Mouse (Mus musculus): ENCODE measurements around the gene Smap2. TPM values are rescaled to one million over a fixed set of nuclear protein-coding genes. Genes with fewer than 3 reads are reported as not detected.

The Smap2 gene
- polyA plus RNA-seq, 1 experiment: 14.1 TPM

DNA sequence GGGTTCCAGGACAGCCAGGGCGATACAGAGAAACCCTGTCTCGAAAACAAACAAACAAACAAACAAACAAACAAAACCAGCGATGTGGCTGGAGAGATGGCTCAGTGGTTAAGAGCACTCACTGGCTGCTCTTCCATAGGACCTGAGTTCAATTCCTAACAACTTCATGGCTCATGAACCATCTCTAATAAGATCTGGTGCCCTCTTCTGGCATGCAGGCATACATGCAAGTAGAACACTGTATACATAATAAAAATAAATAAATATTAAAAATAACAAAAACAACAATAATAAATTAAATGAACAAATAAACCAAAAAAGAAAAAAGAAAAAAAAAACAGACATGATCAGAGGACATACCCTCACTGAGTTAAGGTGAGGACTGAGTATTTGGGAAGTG is 12.6 kb upstream of the Smap2 start:
- H3K4me3 ChIP-seq (ENCODE audit: control insufficient read depth, low read depth, low read length): no peak overlapping the region
- H3K27ac ChIP-seq (ENCODE audit: control insufficient read depth, insufficient read depth, low read depth, low read length): no peak overlapping the region
- H3K4me1 ChIP-seq (ENCODE audit: control insufficient read depth, insufficient read depth, low read length): no peaks in the 10 kb centered on the region; the same call in 1 of the 2 replicates
- no peak for TF ChIP-seq POLR2A (IDR thresholded peaks at IDR 0.05; ENCODE audit: control insufficient read depth, low read depth, low read length)
- no peak for TF ChIP-seq CTCF (IDR thresholded peaks at IDR 0.05; ENCODE audit: control insufficient read depth, insufficient read depth, insufficient replicate concordance, low read depth, low read length)
- H3K27me3 ChIP-seq (ENCODE audit: control insufficient read depth, insufficient read depth, low read length): no peaks in the 10 kb centered on the region
- H3K36me3 ChIP-seq (ENCODE audit: control insufficient read depth, insufficient read depth, low read length): no peaks in the 10 kb centered on the region

- Histone ChIP-seq H3K4me1 (ENCODE audit: control insufficient read depth, insufficient read depth, low read length) (no peaks in the 10 kb centered on the region; the same call in 1 of the 2 replicates), H3K27ac (ENCODE audit: control insufficient read depth, insufficient read depth, low read depth, low read length) (no peak overlapping the region), H3K4me3 (ENCODE audit: control insufficient read depth, low read depth, low read length) (no peak overlapping the region), H3K27me3 (ENCODE audit: control insufficient read depth, insufficient read depth, low read length) (no peaks in the 10 kb centered on the region), H3K36me3 (ENCODE audit: control insufficient read depth, insufficient read depth, low read length) (no peaks in the 10 kb centered on the region)
- TF ChIP-seq POLR2A (IDR thresholded peaks at IDR 0.05; ENCODE audit: control insufficient read depth, low read depth, low read length) (no peak), CTCF (IDR thresholded peaks at IDR 0.05; ENCODE audit: control insufficient read depth, insufficient read depth, insufficient replicate concordance, low read depth, low read length) (peak; percentile 85)
Observed at GRCm38 (mm10) chr4:121028659-121029392, 11.8 kb upstream of the Smap2 start.

GRCm38 (mm10) chr4:121028146-121028545 is 11.1 kb upstream of the Smap2 start:
- H3K36me3 ChIP-seq (ENCODE audit: control insufficient read depth, insufficient read depth, low read length): no peaks in the 10 kb centered on the region
- TF ChIP-seq POLR2A (IDR thresholded peaks at IDR 0.05; ENCODE audit: control insufficient read depth, low read depth, low read length) (no peak), CTCF (IDR thresholded peaks at IDR 0.05; ENCODE audit: control insufficient read depth, insufficient read depth, insufficient replicate concordance, low read depth, low read length) (no peak)
- no peaks in the 10 kb centered on the region; the same call in 1 of the 2 replicates for H3K4me1 ChIP-seq (ENCODE audit: control insufficient read depth, insufficient read depth, low read length)
- H3K27ac ChIP-seq (ENCODE audit: control insufficient read depth, insufficient read depth, low read depth, low read length): no peak overlapping the region
- no peaks in the 10 kb centered on the region for H3K27me3 ChIP-seq (ENCODE audit: control insufficient read depth, insufficient read depth, low read length)
- no peak overlapping the region for H3K4me3 ChIP-seq (ENCODE audit: control insufficient read depth, low read depth, low read length)

DNA sequence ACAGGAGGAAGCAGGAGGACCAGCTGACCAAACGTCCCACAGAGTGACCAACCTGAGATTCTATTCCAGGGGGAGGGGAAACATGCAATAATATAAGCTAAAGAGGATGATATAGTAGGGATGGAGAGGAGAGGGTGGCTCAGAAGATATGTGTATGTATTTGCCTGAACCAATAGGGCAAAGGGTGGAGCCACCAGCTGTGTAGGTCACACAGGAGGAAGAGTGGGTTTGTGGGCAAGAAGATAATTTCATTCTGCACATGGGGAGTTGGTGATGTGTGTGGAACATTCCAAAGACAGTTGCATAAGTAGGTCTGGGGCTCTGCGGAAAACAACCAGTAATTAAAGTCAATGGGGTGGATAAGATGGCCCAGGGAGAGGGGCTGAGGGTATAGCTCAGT is 8.6 kb upstream of the Smap2 start:
- no peaks in the 10 kb centered on the region for H3K27me3 ChIP-seq (ENCODE audit: control insufficient read depth, insufficient read depth, low read length)
- H3K4me3 ChIP-seq (ENCODE audit: control insufficient read depth, low read depth, low read length): no peak overlapping the region
- H3K4me1 ChIP-seq (ENCODE audit: control insufficient read depth, insufficient read depth, low read length): no peaks in the 10 kb centered on the region; the same call in 1 of the 2 replicates
- no peaks in the 10 kb centered on the region for H3K36me3 ChIP-seq (ENCODE audit: control insufficient read depth, insufficient read depth, low read length)
- TF ChIP-seq POLR2A (IDR thresholded peaks at IDR 0.05; ENCODE audit: control insufficient read depth, low read depth, low read length) (no peak), CTCF (IDR thresholded peaks at IDR 0.05; ENCODE audit: control insufficient read depth, insufficient read depth, insufficient replicate concordance, low read depth, low read length) (no peak)
- H3K27ac ChIP-seq (ENCODE audit: control insufficient read depth, insufficient read depth, low read depth, low read length): no peak overlapping the region

DNA sequence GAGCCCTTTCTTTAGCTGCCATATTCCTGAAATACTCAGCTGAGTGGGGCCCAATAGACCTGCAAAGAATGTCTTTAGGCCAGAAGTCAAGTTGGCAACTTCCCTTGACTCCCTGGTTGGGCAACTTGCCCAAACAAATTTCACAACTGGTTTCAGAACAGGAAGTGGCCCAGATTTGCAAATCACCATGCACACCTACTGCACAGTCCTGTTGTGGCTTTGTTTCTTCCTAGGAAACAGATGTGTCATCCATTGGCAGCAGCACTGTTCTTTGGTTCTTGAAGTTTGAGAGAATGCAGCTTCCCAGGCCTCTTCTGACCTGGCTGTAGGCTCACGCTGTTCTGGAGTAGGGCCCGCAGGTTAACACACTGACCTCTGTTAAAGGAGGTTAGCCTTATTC is 6.9 kb upstream of the Smap2 start:
- H3K4me1 ChIP-seq (ENCODE audit: control insufficient read depth, insufficient read depth, low read length): no peaks in the 10 kb centered on the region; the same call in 1 of the 2 replicates
- no peak overlapping the region for H3K27ac ChIP-seq (ENCODE audit: control insufficient read depth, insufficient read depth, low read depth, low read length)
- TF ChIP-seq POLR2A (IDR thresholded peaks at IDR 0.05; ENCODE audit: control insufficient read depth, low read depth, low read length) (no peak), CTCF (IDR thresholded peaks at IDR 0.05; ENCODE audit: control insufficient read depth, insufficient read depth, insufficient replicate concordance, low read depth, low read length) (no peak)
- no peaks in the 10 kb centered on the region for H3K36me3 ChIP-seq (ENCODE audit: control insufficient read depth, insufficient read depth, low read length)
- H3K4me3 ChIP-seq (ENCODE audit: control insufficient read depth, low read depth, low read length): no peak overlapping the region
- H3K27me3 ChIP-seq (ENCODE audit: control insufficient read depth, insufficient read depth, low read length): no peaks in the 10 kb centered on the region

GRCm38 (mm10) chr4:121023464-121023863 is 6.4 kb upstream of the Smap2 start:
- TF ChIP-seq CTCF (IDR thresholded peaks at IDR 0.05; ENCODE audit: control insufficient read depth, insufficient read depth, insufficient replicate concordance, low read depth, low read length) (no peak), POLR2A (IDR thresholded peaks at IDR 0.05; ENCODE audit: control insufficient read depth, low read depth, low read length) (no peak)
- no peaks in the 10 kb centered on the region; the same call in 1 of the 2 replicates for H3K4me1 ChIP-seq (ENCODE audit: control insufficient read depth, insufficient read depth, low read length)
- no peaks in the 10 kb centered on the region for H3K36me3 ChIP-seq (ENCODE audit: control insufficient read depth, insufficient read depth, low read length)
- H3K27me3 ChIP-seq (ENCODE audit: control insufficient read depth, insufficient read depth, low read length): no peaks in the 10 kb centered on the region
- H3K27ac ChIP-seq (ENCODE audit: control insufficient read depth, insufficient read depth, low read depth, low read length): no peak overlapping the region
- no peak overlapping the region for H3K4me3 ChIP-seq (ENCODE audit: control insufficient read depth, low read depth, low read length)

DNA sequence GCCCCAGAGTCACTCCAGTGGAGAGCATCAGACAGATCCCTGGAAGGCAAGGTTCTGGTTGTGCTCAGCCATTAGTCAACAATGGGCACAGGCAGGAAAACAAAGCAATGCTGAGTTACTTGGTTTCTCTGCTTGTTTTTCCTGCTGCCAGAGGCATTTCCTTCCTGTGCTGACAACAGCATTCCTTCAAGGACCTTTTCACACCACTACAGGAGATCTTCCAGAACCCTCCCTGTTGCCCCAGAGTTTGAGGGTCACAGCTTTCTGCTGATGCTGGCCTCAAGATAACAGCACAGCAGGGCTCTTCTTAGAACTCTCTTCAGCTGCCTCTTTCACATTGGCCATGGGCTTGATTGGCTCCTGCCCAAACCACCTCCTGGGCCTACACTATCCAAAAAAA is 4.9 kb upstream of the Smap2 start:
- H3K27ac ChIP-seq (ENCODE audit: control insufficient read depth, insufficient read depth, low read depth, low read length): no peak overlapping the region
- TF ChIP-seq POLR2A (IDR thresholded peaks at IDR 0.05; ENCODE audit: control insufficient read depth, low read depth, low read length) (no peak), CTCF (IDR thresholded peaks at IDR 0.05; ENCODE audit: control insufficient read depth, insufficient read depth, insufficient replicate concordance, low read depth, low read length) (no peak)
- H3K4me3 ChIP-seq (ENCODE audit: control insufficient read depth, low read depth, low read length): no peak overlapping the region
- H3K27me3 ChIP-seq (ENCODE audit: control insufficient read depth, insufficient read depth, low read length): no peaks in the 10 kb centered on the region
- no peaks in the 10 kb centered on the region for H3K36me3 ChIP-seq (ENCODE audit: control insufficient read depth, insufficient read depth, low read length)
- no peaks in the 10 kb centered on the region; the same call in 1 of the 2 replicates for H3K4me1 ChIP-seq (ENCODE audit: control insufficient read depth, insufficient read depth, low read length)
